Mouse (Mus musculus): ENCODE measurements around the gene Zap70.

Gene Zap70

DNA sequence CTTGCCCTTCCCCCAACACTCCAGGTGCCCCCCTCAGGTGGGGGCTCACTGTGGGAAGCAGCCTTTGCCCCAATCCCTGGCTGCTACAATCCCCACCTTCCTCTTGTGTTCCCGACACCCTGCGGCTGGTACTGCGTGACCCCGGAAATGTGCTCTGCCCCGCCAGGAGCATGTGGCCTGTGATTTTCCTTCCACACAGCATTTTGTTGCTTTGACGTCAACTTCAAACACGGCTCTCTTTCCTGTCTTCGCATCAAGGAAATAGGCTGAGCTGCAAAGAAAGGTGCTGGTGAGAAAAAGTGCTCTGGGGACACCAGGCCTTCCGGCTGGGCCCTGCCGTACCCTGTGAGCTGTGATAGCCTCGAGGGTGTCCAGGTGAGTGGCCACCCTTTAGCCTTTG is at the start of gene Zap70:
Gene Zap70, plus strand, starts transcription at position 231 of the 400 bp plus-strand sequence.
- ATAC-seq (ENCODE audit: low TSS enrichment) = no peak

DNA sequence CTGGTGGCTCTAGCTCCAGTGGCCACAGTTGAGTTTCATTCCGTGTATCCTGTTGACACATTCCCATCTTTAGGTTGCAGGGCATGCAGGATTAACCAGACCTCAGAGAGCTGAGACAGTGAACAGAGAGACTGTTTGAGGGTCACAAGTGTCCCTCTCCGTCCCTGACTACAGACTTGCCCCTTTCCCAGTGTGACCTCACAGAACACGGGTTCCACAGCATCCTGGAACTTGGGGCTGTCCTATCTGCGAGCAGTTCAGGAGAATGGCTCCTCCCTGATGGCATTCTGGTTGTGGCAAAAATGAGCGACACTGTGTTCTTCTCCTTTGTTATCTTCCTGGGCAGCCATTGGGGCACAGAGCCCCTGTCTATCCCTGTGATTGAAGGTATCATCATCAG is 47.3 kb upstream of the Zap70 start, which contains the start of gene Actr1b:
Gene Actr1b, minus strand, starts transcription at position 112 of the 400 bp plus-strand sequence.
- no peak for ATAC-seq (ENCODE audit: low TSS enrichment)

DNA sequence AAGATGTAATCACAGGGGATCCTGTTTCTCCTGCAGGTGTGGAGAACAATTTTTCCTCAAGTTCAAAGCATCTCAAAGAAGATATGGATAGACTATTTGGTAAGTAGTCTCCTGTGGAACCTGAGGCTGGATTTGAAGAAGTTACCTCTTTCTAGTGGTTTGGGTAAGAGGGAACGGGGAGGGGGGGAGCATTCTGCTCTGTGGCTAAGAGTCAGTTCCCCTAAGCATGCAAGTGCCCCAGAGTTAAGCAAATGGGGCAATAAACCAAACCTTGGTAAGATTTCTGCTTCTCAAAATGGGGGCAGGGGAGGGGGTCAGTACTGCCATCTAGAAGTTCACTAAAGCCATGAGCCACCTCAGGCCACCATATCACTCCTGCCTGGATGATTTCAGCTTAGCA is 42.8 kb upstream of the Zap70 start:
- no peak for ATAC-seq (ENCODE audit: low TSS enrichment)

DNA sequence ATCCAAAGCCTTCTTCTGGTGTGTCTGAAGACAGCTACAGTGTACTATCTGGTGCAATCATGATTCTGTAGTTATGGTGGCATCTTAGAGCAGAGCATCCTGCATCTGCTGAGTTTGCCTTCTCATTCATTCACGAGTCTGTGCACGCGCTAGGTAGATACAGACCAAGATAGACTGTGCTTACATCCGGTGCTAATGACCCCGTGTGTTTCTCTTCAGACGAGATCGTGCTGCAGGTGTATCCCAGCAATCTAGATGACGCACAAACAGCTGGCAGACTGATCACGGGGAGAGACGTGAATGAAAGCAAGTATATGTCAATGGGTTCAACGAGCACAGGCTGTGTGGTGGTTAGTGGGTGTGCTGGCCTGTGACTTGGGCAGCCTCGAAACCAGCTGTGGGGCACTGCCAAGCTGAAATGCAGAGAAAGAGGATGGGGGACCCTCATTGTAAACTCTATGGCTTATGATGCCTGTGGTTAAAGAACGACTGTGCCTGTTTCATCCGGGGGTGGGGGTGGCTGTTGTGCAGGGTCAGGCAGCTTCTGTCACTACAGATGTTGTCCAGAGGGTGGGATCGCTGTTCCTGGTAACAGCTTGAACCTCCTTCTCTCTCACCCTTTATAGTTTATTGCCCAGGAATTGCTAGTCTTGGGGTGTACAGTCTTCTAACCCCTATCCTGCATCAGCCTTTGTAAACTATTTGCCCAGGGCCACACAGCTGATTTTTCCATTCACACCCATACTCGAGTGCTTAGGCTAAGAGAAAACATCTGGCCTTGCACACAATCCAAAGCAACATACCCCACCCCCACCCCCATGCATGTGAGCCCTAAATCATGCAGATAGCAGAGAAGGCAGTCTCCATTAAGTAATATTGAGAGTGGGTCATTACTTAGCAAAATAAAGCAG is 38.2 kb upstream of the Zap70 start:
- ATAC-seq (ENCODE audit: low TSS enrichment) = no peak

DNA sequence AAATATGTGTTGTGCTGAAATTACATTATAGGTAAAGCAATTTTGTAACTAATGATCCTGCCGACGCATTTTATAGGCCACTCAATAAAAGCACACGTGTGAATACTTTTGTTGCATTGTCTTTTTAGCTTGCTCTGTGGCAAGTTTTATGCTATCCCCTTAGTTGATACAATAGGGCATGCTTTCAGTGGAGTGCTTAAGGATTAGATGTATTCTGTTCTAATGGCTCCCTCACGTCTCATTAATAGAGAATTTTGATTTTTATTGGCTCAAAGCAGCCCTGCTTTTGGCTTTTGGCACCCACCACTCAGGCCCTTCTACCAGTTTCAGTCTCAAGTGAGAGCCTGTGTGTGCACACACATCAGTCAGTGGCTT is 37.6 kb upstream of the Zap70 start:
- no peak for ATAC-seq (ENCODE audit: low TSS enrichment)

DNA sequence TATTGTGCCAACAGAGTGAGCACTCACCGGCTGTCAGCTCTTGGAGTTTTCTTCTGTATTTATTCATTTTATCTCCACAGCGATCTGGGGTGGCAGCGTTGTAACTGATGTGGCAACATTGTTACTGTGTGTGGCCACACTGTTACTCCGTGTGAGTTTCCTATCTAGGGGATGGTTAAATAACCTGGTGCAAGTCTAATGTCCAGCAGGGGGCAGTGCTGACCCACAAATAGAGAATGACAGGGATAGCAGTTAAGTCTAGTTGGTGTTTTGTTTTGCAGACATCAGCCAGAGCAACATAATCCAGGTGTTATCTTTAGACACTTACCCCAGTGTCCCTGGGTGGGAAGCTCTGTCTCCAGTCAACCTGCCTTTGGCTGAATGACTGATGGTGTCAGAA is 24.3 kb upstream of the Zap70 start:
- ATAC-seq (ENCODE audit: low TSS enrichment) = peak; percentile 95

DNA sequence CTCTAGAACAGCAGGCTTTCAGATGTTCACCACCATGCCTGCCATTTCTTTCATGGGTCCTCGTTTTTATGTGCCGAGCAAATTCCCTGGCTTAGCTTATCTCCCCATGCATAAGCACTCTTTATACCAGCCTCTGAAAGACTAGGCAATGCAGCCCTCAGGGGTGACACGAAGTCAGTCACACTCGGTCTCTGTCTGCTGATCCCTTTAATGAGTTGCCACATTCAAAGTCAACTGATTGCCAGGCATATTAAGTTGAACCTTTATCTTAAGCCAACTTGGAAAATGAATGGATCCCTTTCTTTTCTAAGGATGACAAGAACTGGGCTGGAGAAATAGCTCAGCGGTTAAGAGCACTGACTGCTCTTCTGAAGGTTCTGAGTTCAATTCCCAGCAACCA is 22.4 kb upstream of the Zap70 start:
- no peak for ATAC-seq (ENCODE audit: low TSS enrichment)

DNA sequence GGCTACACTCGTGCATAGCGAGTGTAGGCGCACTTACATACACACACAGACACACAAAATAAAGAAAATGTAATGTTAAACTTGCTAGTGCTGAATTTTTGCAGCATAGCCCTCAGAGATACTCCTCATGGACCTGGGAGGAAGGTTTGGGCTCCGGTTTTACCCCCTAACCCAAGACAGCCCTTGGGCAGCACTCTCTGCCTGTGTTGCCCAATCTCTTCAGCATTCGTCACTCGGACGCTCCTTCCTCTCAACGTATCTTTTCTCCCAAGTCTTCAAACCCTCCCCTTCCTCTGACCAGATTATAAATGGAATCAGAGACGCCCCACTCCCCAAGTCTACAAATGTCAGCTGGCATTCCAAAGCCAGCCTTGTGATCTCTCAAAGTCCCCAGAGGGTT is 18.6 kb upstream of the Zap70 start:
- no peak for ATAC-seq (ENCODE audit: low TSS enrichment)

DNA sequence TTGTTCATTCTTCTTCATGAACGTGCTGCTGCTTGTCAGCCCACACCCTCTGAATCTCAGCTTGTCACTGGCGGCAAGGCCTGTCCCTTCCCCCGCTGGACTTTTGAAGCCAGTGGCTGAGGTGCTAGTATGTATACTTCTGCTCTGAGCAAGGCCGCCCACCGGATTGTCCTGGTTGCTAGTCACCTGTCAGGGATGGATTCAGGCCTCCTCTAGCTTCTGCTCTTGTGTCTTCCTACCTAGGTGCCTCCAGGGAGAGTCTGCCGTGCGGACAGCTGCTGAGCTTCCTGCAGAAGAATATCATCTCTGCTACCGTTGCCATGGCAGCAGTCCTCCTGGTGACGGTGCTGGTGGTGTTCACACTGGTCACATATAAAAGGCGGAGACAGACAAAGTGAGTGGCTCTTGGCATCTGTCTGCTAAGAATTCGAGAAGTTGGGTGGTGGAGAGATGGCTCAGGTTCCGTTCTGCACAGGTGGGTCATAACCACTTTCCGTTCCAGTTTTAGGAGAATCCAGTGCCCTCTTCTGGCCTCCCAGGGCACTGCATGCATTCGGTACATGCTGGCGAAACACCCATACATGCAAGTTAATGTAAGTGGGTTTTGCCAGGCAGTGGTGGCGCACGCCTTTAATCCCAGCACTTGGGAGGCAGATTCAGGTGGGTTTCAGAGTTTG is 17.2 kb upstream of the Zap70 start:
- peak; percentile 93 for ATAC-seq (ENCODE audit: low TSS enrichment)

DNA sequence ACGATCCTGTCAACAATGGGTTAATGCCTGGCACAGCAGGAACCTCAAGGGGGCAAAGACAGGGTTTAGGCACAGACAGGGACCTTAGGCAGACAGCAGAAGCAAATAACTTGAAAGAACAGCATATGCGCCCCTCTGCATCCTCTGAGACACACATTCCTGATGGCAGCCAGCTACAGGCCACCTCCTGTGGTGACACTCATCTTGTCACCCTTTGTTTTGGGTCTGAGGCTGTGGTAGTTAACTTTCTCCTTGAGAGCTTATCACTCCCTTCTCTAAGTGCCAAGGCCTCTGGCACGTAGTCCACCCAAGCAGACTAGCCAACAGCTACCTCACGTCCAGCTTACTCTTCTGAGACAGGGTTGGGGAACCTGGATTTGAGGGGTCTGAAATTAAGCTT is 15.9 kb upstream of the Zap70 start:
- ATAC-seq (ENCODE audit: low TSS enrichment) = no peak

DNA sequence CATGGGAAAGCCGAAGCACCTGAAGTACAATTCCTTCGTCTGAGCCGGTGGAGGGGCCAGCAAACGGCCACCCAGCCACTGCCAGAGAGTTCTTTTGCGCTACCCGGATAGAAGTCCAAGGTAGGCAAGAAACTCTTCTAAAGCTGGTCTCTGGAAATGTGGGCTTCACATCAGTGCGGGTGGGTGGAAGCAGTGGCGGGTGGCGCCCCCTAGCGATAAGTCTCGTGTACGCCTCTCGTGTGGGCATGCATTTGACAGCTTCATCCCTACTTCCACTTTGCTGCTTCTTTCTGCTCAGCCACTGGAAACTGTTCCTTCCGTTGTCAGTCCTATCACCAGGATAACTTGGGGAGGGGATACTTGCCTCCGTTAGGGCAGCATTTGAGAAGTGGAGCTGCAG is 15.1 kb upstream of the Zap70 start:
- ATAC-seq (ENCODE audit: low TSS enrichment) = no peak

DNA sequence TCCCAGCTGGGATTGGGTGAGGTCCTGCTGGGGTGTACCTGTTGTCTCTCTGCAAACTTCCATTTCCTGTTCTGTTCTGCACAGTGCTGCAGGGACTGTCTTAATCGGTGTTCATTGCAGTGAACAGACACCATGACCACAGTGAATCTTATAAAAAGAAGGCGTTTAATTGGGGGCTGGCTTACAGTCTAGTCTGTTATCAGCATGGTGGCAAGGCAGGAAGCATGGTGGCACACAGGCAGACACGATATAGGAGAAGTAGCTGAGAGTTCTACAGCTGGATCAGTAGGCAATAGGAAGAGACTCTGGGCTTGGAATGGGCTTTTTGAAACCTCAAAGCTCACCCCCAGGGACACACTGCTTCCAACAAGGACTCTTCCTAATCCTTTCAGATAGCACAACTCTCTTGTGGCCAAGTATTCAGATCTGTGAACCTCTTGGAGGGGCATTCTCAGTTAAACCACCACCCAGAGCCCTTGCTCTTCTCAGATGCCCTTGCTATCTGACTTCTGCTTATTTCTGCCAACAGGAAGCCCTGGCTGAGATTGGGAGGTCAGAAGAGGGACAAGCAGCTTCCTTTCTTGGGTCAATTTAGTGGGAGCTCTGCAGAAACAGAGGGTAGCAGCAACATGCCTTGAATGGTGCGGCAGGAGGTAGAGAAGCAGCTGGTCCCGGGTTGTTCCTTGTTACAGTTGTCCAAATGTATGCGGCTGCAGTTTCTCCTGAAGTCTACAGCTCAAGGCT is 7.5 kb upstream of the Zap70 start:
- no peak for ATAC-seq (ENCODE audit: low TSS enrichment)

DNA sequence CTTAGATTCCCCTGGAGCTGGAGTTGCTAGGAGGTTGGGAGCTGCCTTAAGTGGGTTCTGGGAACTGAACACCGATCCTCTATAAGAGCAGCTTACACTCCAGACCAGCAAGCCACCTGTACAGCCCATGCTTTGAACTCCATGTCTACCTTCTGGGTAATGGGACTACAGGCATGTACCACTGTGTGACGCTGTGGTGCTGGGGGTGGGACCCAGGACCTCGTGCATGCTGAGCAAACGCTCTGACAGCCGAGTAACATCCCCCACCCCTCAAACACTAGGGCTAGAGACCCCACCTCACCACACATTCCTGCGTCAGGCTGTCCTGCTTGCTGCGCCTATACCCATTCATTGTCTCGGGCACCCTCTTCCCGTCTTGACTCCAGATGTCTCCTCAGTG is 3.0 kb upstream of the Zap70 start:
- ATAC-seq (ENCODE audit: low TSS enrichment) = no peak

DNA sequence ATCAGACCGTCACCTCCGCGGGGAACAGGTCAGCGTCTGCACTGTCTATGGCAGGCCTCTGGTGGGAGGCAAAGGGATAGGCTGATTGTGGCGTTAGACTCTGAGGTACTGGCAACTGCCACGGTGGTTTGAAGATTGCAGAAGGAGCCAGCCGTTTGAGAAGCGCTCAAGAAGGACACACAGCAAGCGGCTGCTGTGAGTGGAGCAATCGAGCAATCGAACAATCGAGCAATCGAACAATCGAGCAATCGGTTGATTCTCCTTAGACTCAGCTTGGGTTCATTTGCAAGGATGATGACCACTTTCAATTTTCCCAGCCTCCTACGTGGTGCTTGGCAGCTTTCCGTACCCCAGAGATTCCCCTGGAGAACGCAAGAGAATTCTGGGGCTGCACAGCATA is 2.5 kb upstream of the Zap70 start:
- no peak for ATAC-seq (ENCODE audit: low TSS enrichment)

DNA sequence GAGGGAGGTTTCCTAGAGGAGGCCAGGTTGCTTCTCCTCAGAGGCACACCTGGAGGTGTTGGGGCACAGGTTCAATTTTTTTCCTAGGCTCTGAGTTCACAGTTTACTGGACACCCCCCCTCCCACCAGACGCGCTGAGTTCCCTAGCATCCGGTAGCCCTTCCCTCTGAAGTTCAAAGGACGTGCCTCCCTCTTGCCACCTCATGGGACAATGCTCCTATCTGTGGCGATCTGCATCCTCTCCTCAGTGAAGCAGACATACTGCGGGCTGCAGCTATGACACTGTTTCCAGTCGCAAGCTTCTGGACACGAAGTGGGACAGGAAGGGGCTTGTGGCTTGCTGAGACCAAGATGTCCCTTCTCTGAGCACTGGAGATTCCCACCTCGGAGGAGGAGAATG is 1.2 kb upstream of the Zap70 start:
- ATAC-seq (ENCODE audit: low TSS enrichment) = no peak

DNA sequence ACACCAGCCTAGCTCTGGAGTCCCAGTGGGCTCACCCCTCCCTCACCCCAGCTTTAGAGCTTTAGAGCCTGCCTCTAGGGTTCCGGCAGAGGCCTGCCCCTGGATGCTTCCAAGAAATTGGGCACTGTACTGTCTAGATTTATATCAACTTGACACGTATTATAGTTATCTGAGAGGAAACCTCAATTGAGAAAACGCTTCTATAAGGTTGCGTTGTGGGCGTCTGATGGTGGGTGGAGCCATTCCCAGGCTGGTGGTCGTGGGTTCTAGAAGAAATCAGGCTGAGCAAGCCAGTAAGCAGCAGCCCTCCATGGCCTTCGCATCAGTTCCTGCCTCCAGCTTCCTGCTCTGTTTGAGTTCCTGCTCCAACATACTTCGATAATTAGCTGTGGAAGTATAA is 537 bp upstream of the Zap70 start:
- ATAC-seq (ENCODE audit: low TSS enrichment) = no peak

DNA sequence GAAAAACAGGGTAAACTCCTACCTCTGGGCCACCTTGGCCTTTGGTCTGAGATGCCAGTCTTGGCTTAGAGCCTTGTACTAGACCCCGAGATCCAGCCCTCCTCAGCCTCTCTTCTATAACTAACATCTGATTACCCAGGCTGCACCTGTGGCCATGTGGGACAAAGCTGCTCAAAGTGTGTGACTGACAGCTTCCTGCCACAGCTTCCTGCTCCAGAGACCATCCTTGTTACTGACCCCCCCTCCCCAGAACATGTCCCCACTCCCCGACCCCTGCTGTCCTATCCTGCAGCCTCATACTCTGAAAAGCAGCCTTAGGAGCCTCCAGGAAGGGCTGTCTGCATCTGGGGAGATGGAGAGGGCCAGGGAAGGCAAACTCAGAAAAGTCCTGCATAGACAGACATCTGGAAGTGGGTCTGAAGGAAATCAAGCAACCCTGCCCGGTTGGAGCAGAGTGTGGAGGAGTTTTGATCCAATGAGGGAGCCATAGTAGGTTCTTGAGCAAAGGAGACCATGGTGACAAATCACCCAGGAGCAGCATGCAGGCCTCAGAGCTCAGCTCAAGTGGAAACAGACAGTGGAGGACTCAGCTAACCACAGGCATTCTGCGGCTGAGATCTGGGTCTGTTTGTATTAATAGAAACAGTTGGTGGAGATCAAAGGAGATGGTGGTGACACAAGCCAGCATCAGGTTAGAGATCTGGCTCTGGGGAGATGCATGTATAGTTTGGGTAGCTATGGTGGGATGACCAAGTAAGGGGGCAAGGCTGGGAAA is 5.0 kb downstream of the Zap70 start:
- ATAC-seq (ENCODE audit: low TSS enrichment) = no peak

DNA sequence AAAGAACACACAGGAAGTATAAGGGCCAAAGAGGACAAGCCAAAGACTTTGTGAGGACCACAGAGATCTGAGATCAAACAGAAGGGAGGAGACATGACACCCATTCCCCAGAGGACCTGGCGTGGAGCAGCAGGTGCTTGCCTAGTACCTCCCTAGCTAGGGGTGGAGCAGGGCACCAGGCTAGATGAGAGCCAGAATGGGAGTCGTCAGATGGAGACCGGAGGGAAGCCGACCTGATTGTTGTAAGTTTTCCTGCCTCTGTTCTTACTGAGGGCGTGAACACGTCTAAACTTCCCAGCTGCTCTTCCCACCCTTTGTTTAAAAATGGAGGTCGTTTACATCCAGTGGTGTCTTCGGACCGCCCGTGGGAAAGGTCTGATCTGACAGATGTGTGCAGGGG is 5.7 kb downstream of the Zap70 start:
- no peak for ATAC-seq (ENCODE audit: low TSS enrichment)

DNA sequence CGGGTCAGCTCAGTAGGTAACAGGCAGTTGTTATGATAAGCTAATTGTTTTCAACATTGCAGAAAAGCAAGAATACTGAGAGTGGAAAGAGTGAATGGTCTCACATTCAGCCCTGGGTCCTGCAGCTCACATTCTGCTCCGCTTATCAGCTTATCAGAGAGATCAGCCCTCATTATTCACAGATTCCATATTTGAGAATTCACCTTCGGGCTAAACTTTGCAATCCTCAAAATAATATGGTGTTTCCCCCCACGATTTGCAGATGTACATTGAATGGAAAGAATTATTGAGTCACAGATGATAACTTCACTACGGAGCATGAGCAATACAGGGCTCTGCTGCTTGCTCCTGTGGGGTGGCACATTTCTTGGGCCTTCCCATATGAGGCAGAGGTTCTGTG is 7.2 kb downstream of the Zap70 start:
- no peak for ATAC-seq (ENCODE audit: low TSS enrichment)

DNA sequence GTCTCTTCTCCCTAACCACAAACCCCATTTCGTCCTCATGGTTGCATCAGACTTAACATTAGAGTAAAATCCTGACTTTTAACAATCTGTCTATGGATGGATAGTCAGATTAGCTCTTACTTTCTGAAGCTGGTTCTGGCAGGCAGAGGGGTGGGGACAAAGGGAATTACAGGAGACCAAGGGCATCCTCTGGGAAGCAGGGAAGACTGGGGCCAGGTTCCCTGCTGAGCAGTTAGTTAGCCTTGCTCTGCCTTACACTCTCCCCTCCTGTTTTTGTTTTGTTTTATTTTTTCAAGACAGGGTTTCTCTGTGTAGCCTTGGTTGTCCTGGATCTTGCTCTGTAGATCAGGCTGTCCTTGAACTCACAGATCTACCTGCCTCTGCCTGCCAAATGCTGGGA is 8.4 kb downstream of the Zap70 start:
- no peak for ATAC-seq (ENCODE audit: low TSS enrichment)

DNA sequence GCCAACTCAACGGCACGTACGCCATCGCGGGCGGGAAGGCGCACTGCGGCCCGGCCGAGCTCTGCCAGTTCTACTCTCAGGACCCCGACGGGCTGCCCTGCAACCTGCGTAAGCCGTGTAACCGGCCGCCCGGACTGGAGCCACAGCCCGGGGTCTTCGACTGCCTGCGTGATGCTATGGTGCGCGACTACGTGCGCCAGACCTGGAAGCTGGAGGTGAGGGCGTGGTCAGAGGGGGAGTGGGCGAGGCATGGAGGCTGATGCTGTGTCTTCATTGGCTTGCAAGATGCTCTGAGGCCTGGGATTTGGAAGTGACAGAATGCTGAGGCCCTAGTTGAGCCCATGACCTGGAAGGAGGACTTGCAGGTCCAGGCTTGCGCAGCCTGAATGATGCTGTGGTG is 9.4 kb downstream of the Zap70 start:
- no peak for ATAC-seq (ENCODE audit: low TSS enrichment)

All from frontal cortex, adult (tissue).